ENCODE assay signal across 15 mouse cellular contexts in genomic region chr17:45266776-45267175, GRCm38 (mm10).
"Had no signal": no experiment of that assay in that cellular context is flagged by ENCODE, and none has a peak within 500 bp of the region (broad histone marks: within the 10 kb centered on the region; RNA-seq: fewer than 3 reads in every experiment).

No protein-coding gene starts in this region.

- ATAC-seq: liver, postnatal 0 days; lung, postnatal 0 days; midbrain, embryonic 16.5 days had no signal

- DNase-seq: liver, postnatal 0 days; lung, adult 2 months; lung, postnatal 14 days; lung, postnatal 36 days; midbrain, embryonic 14.5 days; retina, postnatal 1 day; right cerebral cortex, adult 18-20 months; right cerebral cortex, postnatal 25 days; right cerebral cortex, postnatal 4 days; spleen, adult 18-20 months; thymus, adult 18-20 months; thymus, postnatal 14 days; thymus, postnatal 4 days had no signal
